Mouse (Mus musculus) mouse embryonic stem cell (cell line): ENCODE data around the gene Arhgap27.

Experiments
- in situ Hi-C, 2 experiments: fragments of 300-500 bp; cut with MboI; formaldehyde crosslinking; loops; 1 replicate in 1 of 2; 3 replicates in 1 of 2; pipeline ENCODE4 v1.14.3; 2019 to 2020; ENCODE audit warnings: low sequenced_read_pairs in 2 of 2, low pct_unique_long_range_greater_than_20kb in 1 of 2, mixed read lengths in 1 of 2; ENCODE audit not compliant: unreplicated experiment in 1 of 2

Arhgap27 gene

GRCm38 (mm10) chr11:103387870-103388526 is 24.5 kb upstream of the Arhgap27 start:
- in situ Hi-C loops = no loop called here

GRCm38 (mm10) chr11:103386827-103387226 is 23.3 kb upstream of the Arhgap27 start:
- in situ Hi-C loops = no loop called here

GRCm38 (mm10) chr11:103381956-103382613 is 18.6 kb upstream of the Arhgap27 start:
- in situ Hi-C loops = no loop called here

GRCm38 (mm10) chr11:103381505-103381904 is 18.0 kb upstream of the Arhgap27 start:
- in situ Hi-C loops = no loop called here

- in situ Hi-C loops = no loop called here
Measured at GRCm38 (mm10) chr11:103380460-103380859, 17.0 kb upstream of the Arhgap27 start.

- in situ Hi-C loops = no loop called here
Measured at GRCm38 (mm10) chr11:103378341-103378740, 14.8 kb upstream of the Arhgap27 start.

GRCm38 (mm10) chr11:103375772-103376171 is 12.3 kb upstream of the Arhgap27 start:
- in situ Hi-C loops = no loop called here

GRCm38 (mm10) chr11:103375258-103375657 is 11.8 kb upstream of the Arhgap27 start:
- in situ Hi-C loops = no loop called here

- in situ Hi-C loops = no loop called here
Measured at GRCm38 (mm10) chr11:103373922-103374321, 10.4 kb upstream of the Arhgap27 start.

- in situ Hi-C loops = no loop called here
Measured at GRCm38 (mm10) chr11:103372561-103372960, 9.1 kb upstream of the Arhgap27 start.

GRCm38 (mm10) chr11:103372068-103372467 is 8.6 kb upstream of the Arhgap27 start:
- in situ Hi-C loops = no loop called here

- in situ Hi-C loops = no loop called here
Measured at GRCm38 (mm10) chr11:103371222-103371539, 7.7 kb upstream of the Arhgap27 start.

GRCm38 (mm10) chr11:103370397-103371221 is 7.1 kb upstream of the Arhgap27 start:
- in situ Hi-C loops = no loop called here

GRCm38 (mm10) chr11:103365530-103365929 is 2.0 kb upstream of the Arhgap27 start:
- in situ Hi-C loops = no loop called here

GRCm38 (mm10) chr11:103365022-103365421 is 1.5 kb upstream of the Arhgap27 start:
- in situ Hi-C loops = no loop called here

GRCm38 (mm10) chr11:103364335-103364734 is 843 bp upstream of the Arhgap27 start:
- in situ Hi-C loops = no loop called here

GRCm38 (mm10) chr11:103362521-103363181 is 841 bp downstream of the Arhgap27 start:
- in situ Hi-C loops = no loop called here

- in situ Hi-C loops = no loop called here
Measured at GRCm38 (mm10) chr11:103362054-103362432, 1.4 kb downstream of the Arhgap27 start.

- in situ Hi-C loops = no loop called here
Measured at GRCm38 (mm10) chr11:103361396-103362053, 2.0 kb downstream of the Arhgap27 start.
